Mouse (Mus musculus) liver, adult 2 months (tissue): ENCODE measurements at regions not wholly inside any gene's neighbourhood (a gene's known extent, or its start where the extent isn't known, plus 50 kb on each side); places are given as distances from the start of the nearest gene placed in this dataset.

ENCODE experiments used
- CTCF ChIP-seq: fragments of 200-500 bp; IDR thresholded peaks from 2 replicates; pipeline ENCODE4 v1.5.1; 2011; ENCODE audit warnings: low read depth, low read length, control low read depth
- POLR2A ChIP-seq: fragments of 200-500 bp; IDR thresholded peaks from 2 replicates; pipeline ENCODE4 v1.6.1; 2011; ENCODE audit warnings: low read length, control low read depth; ENCODE audit not compliant: insufficient read depth; ENCODE audit errors: extremely low read depth

DNA sequence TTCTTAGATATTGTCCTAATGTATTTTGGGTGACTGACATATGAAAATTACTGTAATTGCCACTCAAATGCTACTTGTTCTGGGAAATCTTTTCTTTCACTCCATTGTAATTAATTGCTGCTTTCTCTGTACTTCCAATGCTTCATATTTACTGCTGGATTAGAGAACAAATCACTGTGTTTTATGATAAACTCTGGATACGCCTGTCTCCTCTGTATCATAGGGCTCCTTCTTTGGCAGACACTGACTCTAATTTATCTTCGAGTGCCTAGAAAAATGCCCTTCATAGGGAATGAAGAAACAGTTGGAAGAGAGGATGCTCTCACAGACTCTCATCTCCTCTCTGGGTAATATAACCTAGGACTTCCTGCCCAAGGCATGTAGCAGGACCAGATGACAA, 602.9 kb downstream of the Slc4a3 start:
- TF ChIP-seq CTCF (no peak), POLR2A (no peak)
